Mouse (Mus musculus) lung, postnatal 14 days (tissue): ENCODE measurements at regions not wholly inside any gene's neighbourhood (a gene's known extent, or its start where the extent isn't known, plus 50 kb on each side); places are given as distances from the start of the nearest gene placed in this dataset.

Experiments
- DNase-seq: peaks from one replicate; pipeline ENCODE4 v3.0.0; 2021

DNA sequence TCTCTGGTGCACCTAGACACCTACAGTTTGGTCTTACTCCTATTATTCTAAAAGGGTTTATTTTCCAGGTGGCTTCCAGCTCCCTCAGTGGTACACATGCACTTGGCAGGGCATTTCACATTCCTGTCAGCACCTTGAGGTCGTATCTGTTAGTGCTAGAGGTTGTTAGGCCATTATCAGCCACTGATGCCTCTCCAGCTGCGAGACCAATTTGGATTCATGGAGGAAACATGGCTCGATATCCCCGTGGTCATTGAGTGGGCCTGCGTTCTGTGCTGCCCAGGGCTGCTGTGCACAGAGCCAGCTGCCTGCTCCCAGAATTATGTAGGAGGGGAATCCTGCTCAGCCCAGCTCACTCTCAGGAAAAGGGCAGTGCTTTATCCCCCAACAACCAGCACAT is 60.1 kb upstream of the Irx1 start:
- DNase-seq = no peak

DNA sequence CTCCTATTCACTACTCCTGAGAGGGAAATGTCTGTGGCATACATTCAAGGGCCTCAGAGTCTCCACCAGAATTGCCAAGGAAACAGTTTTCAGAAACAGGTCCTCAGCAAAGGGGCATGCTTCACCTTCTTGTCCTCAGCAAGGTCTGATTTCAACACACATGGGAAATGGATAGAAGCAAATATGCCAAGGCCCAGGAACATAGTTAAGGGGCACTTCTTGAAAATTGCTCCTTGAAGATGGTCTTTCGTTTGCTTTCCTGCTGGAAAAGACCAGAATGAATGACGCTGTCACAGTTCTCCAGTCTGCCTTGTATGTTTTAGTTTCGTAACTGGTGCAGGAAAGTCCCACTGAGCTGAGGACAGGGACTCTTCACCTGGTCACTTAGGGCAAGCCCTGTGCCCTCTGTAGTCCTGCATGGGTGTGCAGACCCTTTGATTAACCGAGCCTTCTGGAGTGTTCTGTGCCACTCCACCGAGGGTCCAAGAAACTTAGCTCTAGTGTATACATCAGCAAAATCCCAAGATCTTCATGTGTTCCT is 80.5 kb upstream of the Irx1 start:
- peak; percentile 4 for DNase-seq

DNA sequence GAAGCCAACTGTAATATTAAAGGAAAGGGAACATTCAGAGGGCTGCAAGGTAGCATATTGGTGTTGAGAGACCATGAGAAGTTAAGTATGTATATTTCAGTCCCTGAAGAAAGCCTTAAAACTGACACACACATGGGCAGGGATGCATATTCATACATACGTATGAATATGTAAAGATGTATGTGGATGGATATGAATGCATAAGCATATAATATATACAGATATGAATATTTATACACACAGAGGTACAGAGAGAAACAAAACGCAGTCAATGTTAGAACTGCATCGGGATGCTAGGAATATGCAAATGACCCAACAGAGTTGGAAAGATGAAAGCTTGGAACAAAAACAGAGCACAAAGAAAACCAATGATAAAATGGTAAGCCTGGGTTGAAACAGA is 92.9 kb upstream of the Irx1 start:
- no peak for DNase-seq

DNA sequence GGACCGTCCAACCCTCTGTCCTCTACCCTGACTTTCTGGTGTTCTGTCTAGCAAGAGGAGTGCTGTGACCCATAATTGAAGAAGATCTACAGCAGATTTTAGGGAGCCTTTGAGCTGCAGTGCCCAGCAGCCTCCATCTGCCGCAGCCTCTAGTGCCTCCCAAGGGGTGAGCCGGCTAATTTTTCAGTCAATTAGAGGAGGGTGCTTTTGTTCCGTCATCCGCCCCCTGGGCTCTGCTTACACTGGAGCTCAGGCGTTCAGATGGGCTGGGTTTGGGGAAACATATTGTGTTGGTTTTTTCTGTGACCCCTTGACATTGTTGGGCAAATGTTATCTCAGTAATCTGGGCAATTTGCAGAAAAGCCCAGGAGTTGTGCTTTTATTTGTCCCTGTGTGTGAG is 98.1 kb upstream of the Irx1 start:
- DNase-seq = no peak

DNA sequence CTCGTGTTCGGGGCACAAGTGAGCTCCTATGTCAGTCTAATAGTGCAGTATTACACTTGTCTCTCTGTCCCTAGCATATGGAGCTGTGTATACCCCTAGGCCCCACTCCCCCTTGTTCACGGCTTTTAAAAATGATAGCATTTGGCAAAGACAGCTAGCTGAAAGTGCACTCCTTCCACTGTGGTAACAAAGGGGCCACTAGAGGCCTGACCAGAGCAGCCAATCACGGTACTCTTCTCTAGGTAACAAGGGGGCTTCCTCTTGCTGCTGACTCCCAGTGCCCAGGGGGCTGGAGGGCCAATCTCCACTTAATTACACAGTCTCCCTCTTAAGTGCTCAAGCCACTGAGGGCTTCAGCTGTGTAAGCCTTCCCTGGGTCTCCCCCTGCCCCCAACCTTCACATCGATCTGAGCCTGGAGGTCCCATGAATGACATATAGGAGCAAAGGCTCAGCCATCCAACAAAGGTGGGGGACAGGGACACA is 99.8 kb upstream of the Irx1 start:
- no peak for DNase-seq

DNA sequence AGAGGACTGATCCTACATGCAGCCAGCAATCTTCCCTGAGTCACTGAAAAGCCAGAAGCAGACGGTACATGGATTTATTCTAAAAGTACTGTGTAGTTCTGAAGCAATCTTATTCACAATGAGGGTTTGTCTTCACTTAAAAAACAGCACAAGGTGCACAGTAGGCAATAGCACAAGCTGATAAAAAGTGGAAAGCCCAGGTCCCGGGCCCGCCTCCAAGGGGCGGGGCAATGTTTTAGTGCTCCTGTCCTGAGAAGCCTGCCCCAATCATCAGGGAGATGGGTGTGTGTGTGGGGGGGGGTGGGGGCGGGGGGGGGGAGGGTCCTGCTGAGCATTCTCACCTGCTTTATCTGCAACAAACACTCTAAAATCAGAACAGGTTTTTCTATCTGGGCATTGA is 133.1 kb upstream of the Irx1 start:
- DNase-seq = no peak

DNA sequence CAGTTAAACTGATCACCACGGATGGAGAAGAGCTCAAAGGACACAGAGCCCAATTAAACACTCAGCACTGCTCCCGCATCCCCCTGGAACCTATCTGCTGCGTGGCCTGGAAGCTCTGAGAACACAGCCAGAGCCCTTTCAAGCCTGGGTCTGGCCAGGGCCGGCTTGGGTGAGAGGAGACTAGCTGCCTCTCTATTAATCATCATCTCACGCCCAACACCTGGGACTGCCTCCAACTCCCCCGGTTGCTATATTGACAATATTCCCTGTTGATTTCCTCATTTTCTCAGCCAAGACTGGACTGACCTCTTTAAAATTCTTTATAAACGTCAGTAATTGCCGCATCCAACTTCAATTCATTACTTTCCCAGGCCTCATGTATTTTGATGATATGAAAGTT is 133.7 kb upstream of the Irx1 start:
- no peak for DNase-seq

DNA sequence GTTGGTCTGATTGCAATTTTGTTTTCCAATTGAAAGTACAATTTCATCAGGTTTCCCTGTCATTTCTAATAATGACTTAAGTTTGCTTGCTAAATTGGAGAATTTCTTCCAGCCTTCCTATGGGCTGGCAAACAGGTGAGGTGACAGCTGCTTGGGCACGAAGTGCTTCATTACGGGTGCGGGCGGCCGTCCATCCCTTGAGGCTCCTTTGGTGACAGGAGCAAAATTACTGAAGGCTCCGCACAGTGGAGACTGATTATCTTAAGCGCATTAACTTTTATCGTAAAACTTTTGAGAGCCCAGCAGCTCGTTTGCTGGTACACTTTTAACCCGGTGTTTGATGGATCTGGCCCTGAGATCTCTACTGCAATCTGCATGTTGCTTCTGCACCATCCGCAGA is 134.3 kb upstream of the Irx1 start:
- no peak for DNase-seq

DNA sequence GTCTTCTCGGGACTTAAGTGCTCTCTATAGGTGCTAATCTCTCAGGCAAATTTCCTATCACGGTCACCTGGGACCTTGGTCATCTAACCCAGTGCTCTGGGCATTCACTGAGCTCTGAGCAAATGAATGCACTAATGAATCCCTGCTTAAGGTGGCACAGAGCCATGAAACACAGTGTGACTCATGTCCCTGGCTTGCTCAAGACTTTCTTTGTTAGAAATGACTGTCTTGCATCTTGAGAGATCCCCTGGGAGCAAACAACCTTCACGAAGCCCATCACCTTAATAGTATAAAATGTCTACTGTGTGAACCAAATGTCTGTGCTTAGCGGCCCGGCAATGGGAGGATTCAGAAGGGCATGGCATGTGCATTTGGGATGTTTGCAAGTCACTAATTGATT is 137.2 kb upstream of the Irx1 start:
- no peak for DNase-seq

DNA sequence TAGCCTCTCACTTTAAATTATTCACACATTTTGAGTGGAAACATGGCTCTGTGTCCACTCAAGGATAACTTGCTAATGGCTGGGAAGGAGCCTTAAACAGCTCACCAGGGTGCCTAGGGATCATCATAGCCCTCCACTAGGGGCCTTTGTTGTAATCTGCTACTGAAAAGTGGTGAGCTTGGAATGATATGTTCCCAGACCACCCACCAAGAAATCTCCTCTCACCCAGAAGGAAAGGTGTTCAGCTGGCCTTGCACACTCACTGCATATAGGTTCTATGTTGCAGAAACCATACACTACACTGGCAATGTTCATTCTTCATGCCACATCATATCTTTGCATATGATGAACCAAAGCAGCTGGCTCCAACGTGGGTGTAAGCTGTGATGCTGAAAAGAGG is 145.1 kb upstream of the Irx1 start:
- no peak for DNase-seq

DNA sequence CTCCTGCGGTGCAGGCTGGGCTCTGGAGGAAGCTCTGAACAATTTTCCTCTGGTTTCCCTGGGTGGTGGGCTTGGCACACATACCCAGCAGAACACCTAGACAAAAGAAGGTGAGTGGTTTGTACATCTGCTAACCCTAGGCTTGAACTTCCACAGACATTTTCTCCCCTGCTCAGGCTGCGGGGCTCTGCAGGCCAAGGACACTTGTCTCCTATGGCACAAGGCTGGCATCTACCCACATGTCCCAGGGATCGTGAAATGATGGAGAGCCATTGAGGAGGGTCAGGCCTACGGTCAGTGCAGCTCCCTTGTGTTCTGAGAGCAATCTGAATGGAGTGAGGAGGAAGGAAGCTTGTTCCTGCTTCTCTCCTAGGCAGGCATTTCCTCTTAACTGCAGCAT is 150.4 kb upstream of the Irx1 start:
- DNase-seq = no peak

DNA sequence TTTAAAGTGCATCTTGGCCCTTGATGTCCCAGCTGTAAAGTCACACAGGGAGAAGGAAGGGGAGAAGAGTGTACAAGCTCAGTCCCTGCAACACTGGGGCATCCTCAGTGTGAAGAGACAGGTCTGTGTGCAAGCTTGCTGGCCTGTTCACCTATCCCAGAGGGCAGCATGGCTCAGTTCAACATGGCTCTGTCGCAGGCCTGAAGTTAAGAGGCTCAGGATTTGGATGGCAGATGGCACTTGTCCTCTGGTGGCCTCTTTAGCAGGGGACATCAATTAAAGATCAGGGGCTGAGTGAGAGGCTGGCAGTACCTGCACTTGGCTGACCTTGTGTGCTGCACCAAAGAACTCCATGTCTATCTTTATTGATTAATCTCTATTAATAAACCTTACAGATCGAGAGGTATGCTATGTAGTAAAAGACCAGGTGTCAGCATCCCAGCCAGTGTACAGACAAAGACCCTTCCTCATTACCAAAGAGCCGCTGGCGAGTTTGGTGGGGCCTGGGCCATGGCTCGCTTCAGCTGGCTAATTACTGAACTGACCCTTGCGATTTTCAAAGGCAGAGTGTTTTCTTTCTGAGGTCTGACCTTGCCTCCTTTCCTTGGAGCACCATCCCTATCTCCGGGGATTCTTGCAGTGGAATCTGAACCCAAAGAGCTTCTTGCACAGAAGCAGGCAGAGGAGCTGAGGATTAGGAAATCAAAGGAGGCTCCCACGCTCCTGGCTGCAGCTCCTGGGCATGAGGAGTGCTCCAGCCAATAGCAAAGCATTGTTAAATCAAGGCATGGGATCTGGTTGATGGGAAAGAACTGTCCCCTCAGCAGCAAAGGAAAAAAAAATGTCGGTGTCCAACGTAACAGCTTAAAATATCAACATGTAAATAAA is 151.5 kb upstream of the Irx1 start:
- no peak for DNase-seq

DNA sequence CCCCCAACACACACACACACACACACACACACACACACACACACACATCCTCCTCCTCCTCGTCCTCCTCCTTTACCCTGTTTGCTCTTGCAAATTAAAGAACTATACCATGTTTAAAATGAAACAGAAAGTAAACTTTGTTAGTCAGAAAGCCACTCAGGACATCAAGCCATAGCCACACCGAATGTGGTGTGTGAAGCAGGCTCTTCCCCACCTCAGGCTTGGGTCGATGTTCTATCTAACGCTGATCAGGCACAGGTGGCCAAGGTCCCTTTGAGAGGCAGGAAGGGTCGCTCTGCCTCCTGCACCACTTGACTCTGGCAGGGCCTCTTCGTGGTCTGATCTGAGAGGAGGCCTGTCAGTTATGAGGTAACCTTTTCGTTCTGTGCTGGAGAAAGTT is 156.9 kb upstream of the Irx1 start:
- no peak for DNase-seq

DNA sequence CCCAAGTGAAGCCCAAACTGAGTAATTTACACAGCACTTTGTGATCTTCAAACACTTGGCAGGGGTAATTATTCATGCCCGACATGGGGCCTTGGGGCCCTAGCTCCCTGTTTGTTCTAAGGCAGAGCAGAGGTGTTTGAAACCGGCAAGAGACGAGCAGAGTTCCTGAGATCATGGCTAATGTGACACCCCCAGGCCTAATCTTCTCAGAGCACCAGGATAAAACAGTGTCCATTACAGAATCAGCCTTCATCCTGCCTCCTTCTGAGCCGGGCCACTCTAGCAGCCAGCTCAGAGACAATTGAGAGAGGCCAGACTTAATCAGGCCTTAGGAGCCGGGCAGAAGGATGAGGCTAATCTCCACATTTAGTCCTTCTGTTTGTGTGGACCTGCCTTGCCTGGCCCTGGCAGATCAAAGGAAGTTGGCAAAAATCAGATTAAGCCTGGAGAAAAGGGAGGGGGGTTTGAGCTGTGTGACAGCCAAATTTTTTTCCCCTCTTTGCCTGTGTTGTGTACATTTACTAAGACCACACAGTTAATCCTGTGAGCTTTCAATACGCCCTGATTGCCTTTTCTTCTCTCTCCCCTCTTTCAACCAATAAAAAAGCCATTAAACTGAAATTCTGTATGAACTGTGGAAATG is 157.5 kb upstream of the Irx1 start:
- DNase-seq = no peak

DNA sequence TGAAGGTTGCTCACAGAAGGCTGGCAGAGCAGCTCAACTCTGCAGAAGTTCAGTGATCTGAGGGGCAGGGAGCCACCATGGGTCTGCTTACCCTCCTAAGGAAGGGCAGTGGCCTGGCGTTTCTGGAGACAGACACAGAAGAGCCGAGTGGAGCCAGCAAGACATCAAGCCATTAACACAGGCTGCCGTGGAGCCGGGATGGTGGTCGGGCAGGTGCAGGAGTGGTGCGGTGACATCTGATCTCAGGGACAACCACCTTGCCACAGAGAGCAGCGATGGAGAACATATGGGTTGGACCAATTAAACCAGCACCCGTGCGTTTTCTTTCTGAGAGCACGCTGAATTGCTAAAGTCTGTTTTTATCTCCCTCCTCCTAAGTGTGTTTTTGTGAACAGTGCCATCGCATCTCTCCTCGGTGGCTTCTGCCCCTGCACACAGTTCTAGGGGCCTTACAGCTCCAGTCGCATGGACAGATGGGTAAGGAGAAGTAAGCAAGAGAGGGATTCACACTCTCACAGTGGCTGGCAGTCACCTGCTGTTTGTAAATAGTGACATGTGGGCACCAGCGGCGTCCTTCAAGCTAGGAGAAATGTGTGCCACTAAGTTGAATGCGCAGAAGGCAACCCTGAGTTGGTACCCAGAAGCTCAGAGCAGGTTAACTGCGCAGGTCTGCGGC is 158.2 kb upstream of the Irx1 start:
- no peak for DNase-seq

DNA sequence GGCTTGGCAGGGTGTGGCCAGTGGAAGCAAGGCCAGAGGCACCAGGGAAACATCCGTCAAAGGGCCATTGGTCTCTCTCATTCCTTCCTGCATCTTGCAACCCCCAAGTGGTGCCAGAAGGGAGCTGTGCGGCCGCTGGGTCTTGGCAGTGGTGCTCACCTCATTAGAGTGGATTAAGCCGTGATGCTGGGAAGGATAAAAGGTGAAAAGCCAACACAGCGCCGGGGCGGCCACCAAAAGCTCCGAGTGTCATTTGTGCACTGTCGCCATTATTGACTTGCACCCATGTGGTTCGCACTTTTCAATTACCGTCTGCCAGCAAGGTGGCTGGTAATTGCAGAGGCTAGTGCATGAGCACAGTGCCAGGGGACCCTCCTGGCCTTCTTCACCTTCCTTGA is 158.7 kb upstream of the Irx1 start:
- no peak for DNase-seq

DNA sequence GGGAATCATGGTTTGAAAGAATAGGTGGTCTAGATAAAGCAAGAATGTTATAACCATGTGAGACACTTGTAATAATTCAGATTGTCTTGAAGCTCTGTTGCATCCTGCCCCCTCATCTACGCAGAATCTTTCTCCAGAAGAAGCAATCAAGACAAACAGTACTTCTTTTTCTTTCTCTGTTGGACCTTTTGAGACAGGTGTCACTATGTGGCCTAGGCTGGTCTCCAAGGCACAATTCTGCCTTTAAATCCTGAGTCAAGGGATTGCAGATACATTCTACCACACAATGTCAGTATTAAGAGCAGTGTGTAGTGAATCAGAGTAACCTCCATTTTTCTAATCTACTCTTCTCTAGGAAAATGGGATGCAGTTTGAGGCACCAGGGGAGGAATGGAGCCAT is 164.8 kb upstream of the Irx1 start:
- DNase-seq = no peak

DNA sequence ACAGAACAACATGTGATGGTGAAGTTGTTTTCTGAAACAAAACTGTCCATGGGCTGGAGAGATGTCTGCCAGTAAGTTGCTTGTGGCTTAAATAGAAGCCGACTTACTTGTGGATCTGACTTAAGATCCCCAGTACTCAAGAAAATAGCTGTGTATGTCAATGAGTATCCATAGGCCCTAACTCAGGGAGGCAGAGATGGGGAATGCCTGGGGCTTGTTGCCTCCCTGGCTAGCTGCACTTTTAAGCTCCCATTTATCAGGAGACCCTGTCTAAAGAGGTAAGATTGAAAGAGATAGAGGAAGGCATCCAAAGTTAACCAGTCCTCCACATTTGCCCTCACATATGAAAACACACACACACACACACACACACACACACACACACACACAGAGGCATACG is 167.8 kb upstream of the Irx1 start:
- DNase-seq = no peak

DNA sequence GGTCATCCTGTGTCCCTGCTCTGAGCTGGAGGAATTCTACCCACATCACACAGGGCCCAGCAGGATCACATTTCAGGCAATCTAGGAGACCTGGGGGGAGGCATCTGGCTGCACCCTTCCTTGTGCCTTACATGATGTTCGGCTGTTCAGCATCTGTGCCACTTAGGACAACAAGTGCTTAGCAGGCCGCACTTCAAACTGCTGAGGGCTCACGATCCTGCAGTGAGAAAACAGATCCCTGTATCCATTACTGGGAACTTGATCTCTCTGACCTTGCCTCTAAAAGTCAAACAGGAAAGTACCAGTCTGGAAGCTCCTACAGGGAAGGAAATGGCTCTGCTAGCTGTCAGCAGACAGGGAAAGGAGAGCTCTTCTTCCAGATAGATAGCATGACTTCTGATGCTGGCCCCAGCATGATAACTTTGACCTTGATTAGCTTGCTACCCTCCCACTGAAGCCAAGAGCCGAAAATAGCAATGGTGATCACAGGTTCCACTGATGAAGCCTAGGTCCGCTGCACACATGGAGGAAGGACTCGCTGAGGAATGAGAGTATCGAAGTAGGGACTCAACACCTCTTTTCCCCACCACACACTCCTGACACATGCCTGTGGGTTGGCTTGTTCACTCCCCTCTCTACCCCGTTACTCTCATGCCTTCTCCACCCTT is 170.7 kb upstream of the Irx1 start:
- DNase-seq = no peak

DNA sequence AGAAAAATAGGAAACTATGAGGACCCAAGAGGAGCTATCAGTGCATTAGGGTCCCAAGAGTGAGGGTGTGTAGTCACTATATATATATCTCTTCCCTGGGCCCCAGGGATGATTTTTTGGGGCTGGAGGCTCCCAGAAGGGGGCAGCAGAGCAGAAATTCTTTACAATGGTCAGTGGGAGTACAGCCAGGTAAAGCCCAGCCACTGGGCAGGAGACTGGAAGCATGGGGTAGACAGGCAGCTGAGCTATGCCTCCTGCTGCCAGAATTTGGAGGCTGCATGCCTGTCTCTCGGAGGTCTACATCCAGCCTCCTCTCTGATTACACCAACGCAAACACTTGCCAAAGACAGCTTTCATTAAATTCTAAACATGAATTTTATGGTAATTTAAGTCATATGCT is 202.7 kb upstream of the Irx1 start:
- DNase-seq = peak; percentile 21

DNA sequence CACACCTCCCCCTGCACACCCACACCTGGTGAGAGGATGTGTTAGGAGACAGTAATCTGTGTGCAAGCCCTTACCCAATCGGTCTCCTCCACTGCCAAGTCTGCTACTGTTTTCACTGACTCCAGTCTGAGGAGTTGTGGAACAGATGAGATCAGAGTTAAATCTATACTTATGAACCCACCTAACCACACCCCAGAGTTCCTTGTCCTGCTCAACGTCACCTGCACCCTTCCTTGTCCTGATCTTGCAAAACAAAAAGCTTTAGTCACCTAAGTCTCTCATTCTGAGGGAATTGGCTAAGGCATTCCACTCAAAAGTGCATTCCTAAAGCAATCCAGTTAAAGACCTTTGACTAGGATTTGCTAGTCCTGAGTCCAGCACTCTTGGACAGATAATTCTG is 203.9 kb upstream of the Irx1 start:
- DNase-seq = no peak

DNA sequence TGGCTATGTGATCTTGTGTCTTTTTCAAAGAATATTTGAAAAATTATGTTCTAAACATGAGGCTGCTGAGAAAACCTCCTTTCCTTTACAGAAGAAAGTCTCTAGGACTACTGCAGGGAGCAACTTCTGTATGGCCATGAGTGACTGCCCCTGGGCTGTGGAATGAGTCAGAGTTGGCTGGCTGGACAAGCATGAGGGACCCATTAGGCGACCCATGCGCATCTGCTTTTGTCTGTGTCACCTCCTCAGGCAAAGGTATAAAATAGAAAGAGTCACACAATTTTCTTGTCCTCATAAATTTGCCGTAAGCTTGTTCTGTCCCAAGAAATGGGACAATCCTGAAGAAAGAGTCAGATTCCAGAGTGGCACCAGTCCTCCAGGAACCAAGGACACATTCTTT is 220.1 kb upstream of the Irx1 start:
- no peak for DNase-seq
